Mouse (Mus musculus) cerebellum, postnatal 10 days (tissue): ENCODE measurements around the gene Gm9736.
"Not testable (repeated sequence)": the region's sequence is repeated elsewhere in the genome, so short reads cannot be mapped to it uniquely, and the experiment has no call there.

Experiments
- DNase-seq, 2 experiments: peaks; one replicate each; pipeline ENCODE4 v3.0.0; 2021; ENCODE audit warnings: mixed read lengths in 2 of 2

Gene Gm9736

DNA sequence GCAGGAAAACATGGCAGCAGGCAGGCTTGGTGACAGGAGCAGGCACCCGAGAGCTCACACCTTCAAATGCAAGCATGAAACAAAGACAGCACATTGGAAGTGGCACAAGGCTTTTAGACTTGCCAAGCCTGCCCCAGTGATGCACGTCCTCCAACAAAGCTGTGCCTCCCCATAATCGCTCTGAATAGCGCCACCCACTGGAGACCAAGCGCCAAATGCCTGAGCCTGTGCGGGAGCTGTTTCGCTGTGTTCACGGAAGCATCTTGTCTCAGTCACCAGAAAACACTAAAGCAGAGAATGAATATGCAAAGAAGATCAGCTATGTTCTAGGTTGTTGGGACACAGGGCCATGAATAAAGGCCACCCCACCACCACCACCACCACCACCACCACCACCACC is 26.3 kb downstream of the Gm9736 start:
- no peak for DNase-seq

DNA sequence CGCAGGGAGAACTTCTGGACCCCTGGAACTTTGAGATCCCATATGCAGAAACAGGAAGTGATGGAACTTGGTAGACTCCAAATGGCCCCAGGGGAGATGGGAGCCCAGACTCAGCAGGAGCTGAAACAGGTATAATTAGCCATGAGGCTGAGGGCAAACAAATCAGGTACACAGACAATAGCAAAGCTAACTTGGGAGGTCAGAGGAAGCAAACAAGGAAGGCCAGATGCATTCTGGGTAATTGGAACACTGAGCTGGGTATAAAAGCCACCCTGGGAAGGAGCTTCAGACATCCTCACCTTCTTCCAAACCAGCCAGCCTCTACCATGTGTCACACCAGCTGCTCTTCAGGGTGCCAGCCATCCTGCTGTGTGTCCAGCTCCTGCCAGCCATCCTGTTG is 30.9 kb downstream of the Gm9736 start, which contains the start of gene Krtap12-1:
TSS of gene Krtap12-1 (plus strand) at position 301 of the 400 bp plus-strand sequence.
- DNase-seq = not testable (repeated sequence)

DNA sequence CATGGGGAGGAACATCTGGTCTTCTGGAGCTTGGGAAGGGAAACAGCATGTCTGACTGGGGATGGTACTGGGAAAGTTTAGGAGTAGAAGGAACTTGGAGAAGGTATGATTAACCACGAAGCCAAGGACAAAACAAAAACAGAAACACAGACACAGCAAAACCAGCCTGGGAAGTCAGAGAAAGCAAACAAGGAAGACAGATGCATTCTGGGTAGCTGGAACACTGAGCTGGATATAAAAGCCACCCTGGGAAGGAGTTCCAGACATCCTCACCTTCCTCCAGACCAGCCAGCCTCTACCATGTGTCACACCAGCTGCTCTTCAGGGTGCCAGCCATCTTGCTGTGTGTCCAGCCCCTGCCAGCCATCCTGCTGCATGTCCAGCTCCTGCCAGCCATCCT is 35.6 kb downstream of the Gm9736 start, which contains the start of gene Gm10142:
TSS of gene Gm10142 (plus strand) at position 301 of the 400 bp plus-strand sequence.
- no peak for DNase-seq

DNA sequence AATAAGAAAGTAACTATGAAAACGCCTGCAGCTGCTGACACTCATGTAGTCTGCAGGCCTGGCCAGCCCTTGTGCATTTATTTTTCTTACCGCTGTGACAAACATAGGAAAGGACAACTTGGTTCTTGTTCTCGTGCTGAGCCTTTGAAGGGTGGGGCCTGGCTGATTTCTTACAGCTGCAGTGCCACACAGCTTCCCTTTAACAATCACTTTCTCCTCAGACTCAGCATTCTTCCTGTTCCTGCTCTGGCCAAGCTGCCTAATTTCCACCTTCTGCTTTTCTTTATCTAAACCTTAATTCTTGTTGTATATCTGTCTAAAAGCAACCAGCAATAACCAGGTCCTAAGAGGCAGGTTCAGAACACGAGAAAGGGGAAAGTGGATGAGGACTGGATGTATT is 37.4 kb downstream of the Gm9736 start:
- DNase-seq = no peak

DNA sequence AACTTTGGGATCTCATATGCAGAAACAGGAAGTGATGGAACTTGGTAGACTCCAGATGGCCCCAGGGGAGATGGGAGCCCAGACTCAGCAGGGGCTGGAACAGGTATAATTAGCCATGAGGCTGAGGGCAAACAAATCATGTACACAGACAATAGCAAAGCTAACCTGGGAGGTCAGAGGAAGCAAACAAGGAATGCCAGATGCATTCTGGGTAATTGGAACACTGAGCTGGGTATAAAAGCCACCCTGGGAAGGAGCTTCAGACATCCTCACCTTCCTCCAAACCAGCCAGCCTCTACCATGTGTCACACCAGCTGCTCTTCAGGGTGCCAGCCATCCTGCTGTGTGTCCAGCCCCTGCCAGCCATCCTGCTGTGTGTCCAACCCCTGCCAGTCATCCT is 40.0 kb downstream of the Gm9736 start, which contains the start of gene Gm10024:
TSS of gene Gm10024 (plus strand) at position 301 of the 400 bp plus-strand sequence.
- DNase-seq = not testable (repeated sequence)

DNA sequence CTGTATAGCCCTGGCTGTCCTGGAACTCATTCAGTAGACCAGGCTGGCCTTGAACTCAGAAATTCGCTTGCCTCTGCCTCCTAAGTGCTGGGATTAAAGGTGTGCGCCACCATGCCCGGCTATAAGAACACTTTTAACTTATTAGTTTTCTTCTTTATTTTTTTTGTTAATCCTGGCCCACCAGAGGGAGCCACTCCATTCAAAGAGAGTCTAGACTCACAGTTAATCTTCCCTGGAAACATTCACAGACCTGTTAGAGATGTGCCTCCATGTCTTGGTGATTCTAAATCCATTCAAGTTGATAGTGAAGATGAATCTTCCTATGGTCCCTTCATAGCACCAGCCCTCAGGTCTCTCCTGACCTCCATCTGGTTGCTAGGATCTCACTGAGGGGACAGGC is 41.3 kb downstream of the Gm9736 start:
- no peak for DNase-seq

DNA sequence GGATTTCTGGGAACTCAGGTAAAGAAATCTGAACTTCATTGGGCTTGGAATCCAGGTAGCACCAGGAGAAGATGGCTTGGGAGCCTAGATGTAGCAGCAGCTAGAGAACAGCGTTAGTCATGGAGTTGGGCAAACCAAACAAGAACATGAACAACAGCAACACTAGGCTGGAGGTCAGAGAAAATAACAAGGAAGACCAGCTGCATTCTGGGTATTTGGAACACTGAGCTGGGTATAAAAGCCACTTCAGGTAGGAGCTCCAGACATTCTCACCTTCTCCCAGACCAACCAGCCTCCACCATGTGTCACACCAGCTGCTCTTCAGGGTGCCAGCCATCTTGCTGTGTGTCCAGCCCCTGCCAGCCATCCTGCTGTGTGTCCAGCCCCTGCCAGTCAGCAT is 44.8 kb downstream of the Gm9736 start, which contains the start of gene Gm10272:
TSS of gene Gm10272 (plus strand) at position 301 of the 400 bp plus-strand sequence.
- DNase-seq = no peak
